Mouse (Mus musculus): Measurements from ENCODE around the gene Tpk1.

DNA sequence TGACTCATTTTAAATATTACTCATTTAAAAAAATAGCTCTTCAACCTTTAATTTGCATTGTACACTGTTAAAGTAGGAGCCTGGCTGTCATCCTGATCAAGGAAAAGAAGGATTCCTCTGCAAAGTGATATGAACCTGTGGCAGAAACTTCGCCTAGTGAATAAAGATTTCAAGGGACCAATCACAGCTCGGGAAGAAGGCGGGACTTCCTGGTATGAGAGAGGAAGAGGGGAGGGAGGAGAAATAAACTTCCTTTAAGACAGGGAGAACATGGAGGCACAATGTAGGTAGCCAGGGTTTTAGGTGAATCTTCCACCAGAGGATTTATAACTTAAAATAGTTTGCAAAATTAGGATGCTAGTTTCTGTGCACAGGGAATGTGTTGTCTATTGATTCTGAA is 223.9 kb downstream of the Tpk1 start:
- TF ChIP-seq CTCF (IDR thresholded peaks at IDR 0.05; ENCODE audit: control insufficient read depth, insufficient read depth, low read length) (no peak), POLR2A (IDR thresholded peaks at IDR 0.05; ENCODE audit: borderline replicate concordance, control insufficient read depth, low read depth, low read length) (no peak)
